Mouse (Mus musculus) C2C12 (cell line): ENCODE data around the gene Sp6. TPM values are rescaled to one million over a fixed set of nuclear protein-coding genes. Genes with fewer than 3 reads are reported as not detected.

Experiments used
- H3K27me3 ChIP-seq: one replicate; pipeline ENCODE4 v1.6.1; 2011; ENCODE audit not compliant: control insufficient read depth, insufficient read depth, insufficient read length
- H3K36me3 ChIP-seq: one replicate; pipeline ENCODE4 v1.6.1; 2011; ENCODE audit not compliant: control insufficient read depth, insufficient read depth
- H3K4me3 ChIP-seq: one replicate; pipeline ENCODE4 v1.5.1; 2011; ENCODE audit warnings: mild to moderate bottlenecking, control low read depth; ENCODE audit not compliant: poor library complexity, insufficient read depth, severe bottlenecking
- H3K79me2 ChIP-seq: one replicate; pipeline ENCODE4 v1.6.1; 2011; ENCODE audit not compliant: control insufficient read depth, insufficient read depth
- H3K79me3 ChIP-seq: one replicate; pipeline ENCODE4 v1.6.1; 2011; ENCODE audit warnings: low read depth, control low read depth
- H3ac ChIP-seq: one replicate; pipeline ENCODE3; 2011; ENCODE audit warnings: low read depth; ENCODE audit not compliant: control insufficient read depth, insufficient read length
- CEBPB ChIP-seq: IDR thresholded peaks from one replicate; pipeline ENCODE4 v1.6.1; 2011; ENCODE audit warnings: low read depth, mild to moderate bottlenecking, control low read depth, moderate library complexity
- CTCF ChIP-seq: IDR thresholded peaks from one replicate; pipeline ENCODE4 v1.5.1; 2011; ENCODE audit not compliant: control insufficient read depth, insufficient read depth, insufficient read length
- FOSL1 ChIP-seq: IDR thresholded peaks from one replicate; pipeline ENCODE4 v1.8.0; 2011; ENCODE audit warnings: mild to moderate bottlenecking, low read length; ENCODE audit not compliant: poor library complexity, insufficient read depth, severe bottlenecking
- MAX ChIP-seq: IDR thresholded peaks from one replicate; pipeline ENCODE4 v1.6.1; 2011; ENCODE audit warnings: mild to moderate bottlenecking, control low read depth
- MYOD1 ChIP-seq: IDR thresholded peaks from one replicate; pipeline ENCODE4 v1.6.1; 2011; ENCODE audit warnings: low read depth; ENCODE audit not compliant: control insufficient read depth, insufficient read length
- MYOG ChIP-seq: IDR thresholded peaks from one replicate; pipeline ENCODE4 v1.6.1; 2011; ENCODE audit not compliant: control insufficient read depth, insufficient read length; ENCODE audit errors: extremely low read depth
- USF1 ChIP-seq: IDR thresholded peaks from one replicate; pipeline ENCODE4 v1.6.1; 2011; ENCODE audit warnings: low read depth, mild to moderate bottlenecking, control low read depth, moderate library complexity
- microRNA-seq: library from miRNA; unstranded; fragments of <30 nt; microRNA quantifications from one replicate; pipeline ENCODE4, GENCODE M21; 2019; ENCODE audit warnings: borderline microRNAs expressed
- polyA plus RNA-seq: library from polyadenylated mRNA; unstranded; fragments of >200 nt; fragmentation: generic; extraction: Trizol; gene quantifications from one replicate; pipeline ENCODE4 v1.2.1, GENCODE M21; 2012; ENCODE audit warnings: missing spikeins

The Sp6 gene
- polyA plus RNA-seq, 1 experiment: 5.5 TPM

DNA sequence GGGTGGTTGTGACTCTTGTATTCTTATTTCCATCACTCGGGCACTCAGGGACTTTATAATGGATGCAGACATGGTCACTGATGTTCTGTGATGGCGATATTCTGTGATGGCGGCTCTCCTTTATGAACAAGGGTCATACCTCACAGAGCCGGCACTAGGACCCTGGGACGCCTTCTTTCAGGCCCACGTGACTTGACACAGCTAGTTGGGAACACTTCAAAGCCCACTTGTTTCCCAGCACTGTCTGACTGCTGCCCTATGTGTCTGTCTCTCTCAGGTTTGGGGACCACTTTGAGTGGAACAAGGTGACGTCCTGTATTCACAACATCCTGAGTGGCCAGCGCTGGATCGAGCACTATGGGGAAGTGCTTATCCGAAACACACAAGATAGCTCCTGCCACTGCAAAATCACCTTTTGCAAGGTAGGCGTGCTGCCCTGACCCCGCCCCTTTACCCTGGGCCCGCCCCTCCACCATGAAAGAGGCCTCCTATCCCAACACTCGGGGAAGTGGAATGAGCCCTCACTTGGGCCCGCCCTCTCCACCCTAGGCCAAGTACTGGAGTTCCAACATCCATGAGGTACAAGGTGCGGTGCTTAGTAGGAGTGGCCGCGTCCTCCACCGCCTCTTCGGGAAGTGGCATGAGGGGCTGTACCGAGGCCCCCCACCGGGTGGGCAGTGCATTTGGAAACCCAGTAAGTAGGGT, 53.6 kb downstream of the Sp6 start:
- H3K4me3 ChIP-seq: no peak overlapping the region
- no peak overlapping the region for H3ac ChIP-seq
- no peak for TF ChIP-seq CTCF
- no peak for TF ChIP-seq MAX
- peak; percentile 2 for TF ChIP-seq USF1
- no peaks in the 10 kb centered on the region for H3K79me2 ChIP-seq
- no peaks in the 10 kb centered on the region for H3K36me3 ChIP-seq
- no peaks in the 10 kb centered on the region for H3K79me3 ChIP-seq
- no peaks in the 10 kb centered on the region for H3K27me3 ChIP-seq

DNA sequence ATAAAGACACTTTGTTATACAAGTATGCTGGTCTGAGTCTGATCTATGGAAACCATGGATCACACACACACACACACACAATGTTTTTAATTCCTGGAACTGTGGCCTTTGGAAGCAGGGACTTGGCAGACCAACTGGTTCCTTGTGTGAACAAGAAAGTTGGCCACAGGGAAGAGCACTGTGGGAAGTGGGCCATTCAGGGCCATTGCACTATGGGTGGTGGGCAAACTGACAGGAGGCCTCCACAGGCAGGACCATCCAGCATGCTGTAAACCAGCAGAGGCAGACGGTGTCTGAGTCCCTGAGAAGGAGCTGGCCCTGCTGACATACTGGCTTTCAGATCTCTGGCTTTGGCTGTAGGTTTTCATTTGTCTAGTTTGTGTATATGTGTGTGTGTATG, 56.1 kb downstream of the Sp6 start:
- no peaks in the 10 kb centered on the region for H3K79me2 ChIP-seq
- no peak overlapping the region for H3ac ChIP-seq
- no peaks in the 10 kb centered on the region for H3K79me3 ChIP-seq
- TF ChIP-seq CEBPB (no peak), MYOG (no peak), MAX (no peak), FOSL1 (no peak), USF1 (no peak), MYOD1 (no peak), CTCF (no peak)
- H3K27me3 ChIP-seq: peaks cover 4% of the 10 kb centered on the region
- H3K4me3 ChIP-seq: no peak overlapping the region
- H3K36me3 ChIP-seq: no peaks in the 10 kb centered on the region

DNA sequence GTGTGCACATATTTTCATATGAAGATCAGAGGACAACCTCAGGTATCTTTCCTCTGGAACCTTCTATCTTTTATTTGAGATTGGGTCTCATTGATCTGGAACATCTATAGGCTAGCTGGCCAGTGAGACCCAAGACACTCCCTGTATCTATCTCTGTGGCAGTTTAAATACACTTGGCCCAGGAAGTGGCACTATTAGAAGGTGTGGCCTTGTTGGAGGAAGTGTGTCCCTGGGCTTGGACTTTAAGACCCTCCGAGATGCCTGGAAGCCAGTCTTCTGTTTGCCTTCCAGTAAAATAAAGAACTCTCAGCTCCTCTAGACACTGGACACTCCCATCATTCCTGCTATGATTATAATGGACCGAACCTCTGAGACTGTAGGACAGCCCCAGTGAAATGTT, 56.6 kb downstream of the Sp6 start:
- Histone ChIP-seq H3K36me3 (no peaks in the 10 kb centered on the region), H3ac (no peak overlapping the region), H3K27me3 (peaks cover 9% of the 10 kb centered on the region), H3K4me3 (no peak overlapping the region), H3K79me3 (no peaks in the 10 kb centered on the region), H3K79me2 (no peaks in the 10 kb centered on the region)
- TF ChIP-seq MYOD1 (no peak), MYOG (no peak), MAX (no peak), FOSL1 (no peak), CEBPB (no peak), USF1 (no peak), CTCF (no peak)

- TF ChIP-seq CTCF: no peak
- TF ChIP-seq FOSL1: no peak
- no peak for TF ChIP-seq CEBPB
- Histone ChIP-seq H3K4me3 (no peak overlapping the region), H3K36me3 (no peaks in the 10 kb centered on the region), H3K79me2 (no peaks in the 10 kb centered on the region), H3ac (no peak overlapping the region), H3K27me3 (peaks cover 13% of the 10 kb centered on the region), H3K79me3 (no peaks in the 10 kb centered on the region)
Measured at GRCm38 (mm10) chr11:97071129-97071528, 57.9 kb downstream of the Sp6 start.

- no peaks in the 10 kb centered on the region for H3K79me3 ChIP-seq
- TF ChIP-seq CTCF (peak; percentile 30), MYOG (no peak), CEBPB (no peak), USF1 (no peak), MYOD1 (no peak)
- H3K79me2 ChIP-seq: no peaks in the 10 kb centered on the region
- H3K36me3 ChIP-seq: no peaks in the 10 kb centered on the region
- no peak overlapping the region for H3ac ChIP-seq
- H3K27me3 ChIP-seq: peaks cover 14% of the 10 kb centered on the region
- no peak overlapping the region for H3K4me3 ChIP-seq
Measured at GRCm38 (mm10) chr11:97072533-97072932, 59.3 kb downstream of the Sp6 start.

- Histone ChIP-seq H3ac (no peak overlapping the region), H3K36me3 (no peaks in the 10 kb centered on the region), H3K27me3 (peaks cover 14% of the 10 kb centered on the region), H3K79me3 (no peaks in the 10 kb centered on the region), H3K4me3 (no peak overlapping the region), H3K79me2 (no peaks in the 10 kb centered on the region)
- TF ChIP-seq USF1 (no peak), FOSL1 (no peak), MYOG (no peak), CTCF (no peak), CEBPB (no peak), MAX (no peak), MYOD1 (no peak)
Measured at GRCm38 (mm10) chr11:97074235-97074634, 61.0 kb downstream of the Sp6 start.

Small RNA genes within 50 kb of the gene (microRNA-seq; reads per million reads assigned to microRNA genes)
- 1.5 reads per million, percentile 33 among the genes with 10 or more reads in this experiment for gene Mir8103

Other genes starting within 250 kb of the Sp6 start
- 17.6 TPM for gene Snx11, start 235.8 kb upstream of the Sp6 start, polyA plus RNA-seq
- 43.8 TPM for gene Cbx1, start 224.3 kb upstream of the Sp6 start, polyA plus RNA-seq
- 89.3 TPM for gene Nfe2l1, start 183.4 kb upstream of the Sp6 start, polyA plus RNA-seq
- 29.0 TPM for gene Copz2, start 163.5 kb upstream of the Sp6 start, polyA plus RNA-seq
- 33.1 TPM for gene Cdk5rap3, start 96.9 kb upstream of the Sp6 start, polyA plus RNA-seq
- gene Prr15l, start 85.3 kb upstream of the Sp6 start, polyA plus RNA-seq: 0.01 TPM
- gene Pnpo, start 69.4 kb upstream of the Sp6 start, polyA plus RNA-seq: 8.5 TPM
- gene Sp2, start 30.4 kb upstream of the Sp6 start, polyA plus RNA-seq: 13.9 TPM
- 21.1 TPM for gene Scrn2, start 16.5 kb downstream of the Sp6 start, polyA plus RNA-seq
- 1.0 TPM for gene Lrrc46, start 28.0 kb downstream of the Sp6 start, polyA plus RNA-seq
- gene Mrpl10, start 28.2 kb downstream of the Sp6 start, polyA plus RNA-seq: 77.5 TPM
- 1.8 TPM for gene Osbpl7, start 37.2 kb downstream of the Sp6 start, polyA plus RNA-seq
- not detected for gene Tbx21, start 101.9 kb downstream of the Sp6 start, polyA plus RNA-seq
- 0.46 TPM for gene Tbkbp1, start 138.1 kb downstream of the Sp6 start, polyA plus RNA-seq
- 180 TPM for gene Kpnb1, start 174.5 kb downstream of the Sp6 start, polyA plus RNA-seq